Mouse (Mus musculus) kidney, embryonic 15.5 days (tissue): ENCODE data around the gene Ankef1. TPM values are rescaled to one million over a fixed set of nuclear protein-coding genes. Genes with fewer than 3 reads are reported as not detected.

Experiments used
- ATAC-seq: fragments of 200-750 bp; cut with Nextera tagmentation; replicated peaks from 2 replicates; pipeline ENCODE4 v1.8.0; 2017; ENCODE audit warnings: moderate TSS enrichment; ENCODE audit not compliant: low FRiP score
- H3K27ac ChIP-seq: fragments of 300-500 bp; sonication (generic); 2 replicates; pipeline ENCODE4 v1.5.1; 2015; ENCODE audit warnings: mild to moderate bottlenecking, inconsistent platforms
- H3K27me3 ChIP-seq: fragments of 300-500 bp; sonication (generic); 2 replicates; pipeline ENCODE4 v1.6.1; 2015; ENCODE audit warnings: inconsistent platforms
- H3K36me3 ChIP-seq: fragments of 300-500 bp; sonication (generic); 2 replicates; pipeline ENCODE4 v1.6.1; 2015; ENCODE audit warnings: inconsistent platforms
- H3K4me1 ChIP-seq: fragments of 300-500 bp; sonication (generic); 2 replicates; pipeline ENCODE4 v1.6.1; 2015; ENCODE audit warnings: inconsistent platforms
- H3K4me2 ChIP-seq: fragments of 300-500 bp; sonication (generic); 2 replicates; pipeline ENCODE4 v1.6.1; 2015; ENCODE audit warnings: moderate library complexity, mild to moderate bottlenecking, inconsistent platforms
- H3K4me3 ChIP-seq: fragments of 300-500 bp; sonication (generic); replicated peaks from 2 replicates; pipeline ENCODE4 v1.5.1; 2015; ENCODE audit warnings: mild to moderate bottlenecking, inconsistent platforms
- H3K9ac ChIP-seq: fragments of 300-500 bp; sonication (generic); 2 replicates; pipeline ENCODE4 v1.6.1; 2015; ENCODE audit warnings: mild to moderate bottlenecking, inconsistent platforms
- H3K9me3 ChIP-seq: fragments of 300-500 bp; sonication (generic); replicated peaks from 2 replicates; pipeline ENCODE4 v1.6.1; 2016; ENCODE audit warnings: inconsistent platforms
- WGBS: fragments of 180-500 bp; shearing (Covaris S2); methylation state at CpG from one replicate; pipeline ENCODE4 v1.1.7; 2015; ENCODE audit warnings: mixed read lengths; 5-methylcytosine and 5-hydroxymethylcytosine counted together
- polyA plus RNA-seq: library from polyadenylated mRNA; unstranded; fragments of >200 nt; fragmentation: Nextera tagmentation; extraction: Ambion mirVana; gene quantifications from 2 replicates; pipeline ENCODE4 v1.2.1, GENCODE M21; 2015

Ankef1 gene
- 0.25 and 0.55 TPM in 2 replicates for polyA plus RNA-seq

DNA sequence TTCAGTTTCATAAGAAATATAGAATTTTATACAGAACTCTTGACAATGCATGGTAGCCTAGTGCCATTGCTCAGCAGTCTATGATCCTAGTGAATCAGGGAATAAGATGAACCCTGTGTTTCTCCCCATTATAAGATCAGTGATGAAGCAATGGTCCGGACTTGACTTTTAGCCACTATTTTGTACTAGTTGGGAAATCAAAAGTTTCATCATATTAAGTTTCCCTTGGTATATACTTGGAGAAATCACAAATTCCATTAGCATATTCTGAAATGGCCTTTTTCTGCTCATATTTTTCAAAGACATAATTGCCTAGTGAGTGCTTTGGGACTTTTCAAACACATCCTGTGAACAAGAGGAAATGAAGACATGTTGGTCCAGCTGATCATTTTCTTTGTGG, at the start of gene Ankef1:
Gene Ankef1 (plus strand): TSS at position 260 of the 400 bp plus-strand sequence.
- Histone ChIP-seq H3K4me3 (no peak within 1 kb of the TSS), H3K9ac (no peak within 1 kb of the TSS), H3K36me3 (no peaks in the 10 kb centered on the region), H3K4me2 (no peak within 1 kb of the TSS), H3K27ac (no peak within 1 kb of the TSS), H3K27me3 (no peaks in the 10 kb centered on the region), H3K9me3 (no peaks in the 10 kb centered on the region), H3K4me1 (no peaks in the 10 kb centered on the region)
- 93% methylated on average over 1 of the region's 1 CpGs for WGBS
- no peak for ATAC-seq

DNA sequence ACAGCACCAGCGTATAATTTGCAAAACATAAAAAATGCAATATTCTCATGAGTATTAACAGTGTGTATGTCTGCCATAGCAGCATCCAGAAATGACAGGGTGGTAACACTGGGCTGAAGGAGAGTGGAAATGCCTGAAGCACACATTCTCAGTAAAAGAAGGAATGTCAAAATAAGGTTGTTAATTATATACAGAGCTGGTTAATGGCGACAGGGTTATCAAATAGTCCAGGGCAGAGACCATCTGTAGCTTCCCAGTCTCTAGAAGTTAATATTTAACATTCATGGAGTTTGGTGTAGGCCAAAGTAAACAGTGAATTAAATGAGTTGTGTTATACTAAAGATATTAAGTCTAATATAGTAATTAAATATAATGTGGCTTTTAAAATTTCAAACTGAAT, 45.2 kb upstream of the Ankef1 start:
- peak; percentile 91 for ATAC-seq
- Histone ChIP-seq H3K9ac (no peak overlapping the region), H3K4me3 (no peak overlapping the region), H3K9me3 (no peaks in the 10 kb centered on the region), H3K36me3 (no peaks in the 10 kb centered on the region), H3K4me2 (no peak overlapping the region), H3K27me3 (no peaks in the 10 kb centered on the region), H3K4me1 (no peaks in the 10 kb centered on the region), H3K27ac (no peak overlapping the region)
- WGBS, result 55% methylated on average over 2 of the region's 2 CpGs

DNA sequence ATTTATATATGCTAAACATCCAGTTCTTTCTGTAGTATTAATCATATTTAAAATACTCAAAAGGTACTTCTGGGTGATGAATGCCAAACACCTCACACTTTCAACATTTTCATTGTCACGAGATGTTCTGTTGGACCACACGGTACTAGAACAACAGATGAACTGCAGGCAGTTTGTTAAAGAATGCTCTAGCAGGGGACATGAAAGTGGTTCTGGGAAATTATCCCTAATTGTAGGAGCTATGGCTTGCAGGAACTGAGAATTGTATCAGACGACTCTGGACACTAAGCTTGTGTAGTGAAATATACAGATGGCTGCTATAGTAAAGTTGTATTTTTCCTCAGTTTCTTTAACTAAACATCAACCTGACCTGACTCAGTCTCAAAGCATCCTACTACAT, 44.8 kb upstream of the Ankef1 start:
- no peak for ATAC-seq
- 67% methylated on average over 3 of the region's 3 CpGs for WGBS
- Histone ChIP-seq H3K9ac (no peak overlapping the region), H3K36me3 (no peaks in the 10 kb centered on the region), H3K9me3 (no peaks in the 10 kb centered on the region), H3K4me1 (no peaks in the 10 kb centered on the region), H3K4me2 (no peak overlapping the region), H3K4me3 (no peak overlapping the region), H3K27ac (peak overlapping the region; percentile 41; the same call in 1 of the 2 replicates), H3K27me3 (no peaks in the 10 kb centered on the region)

DNA sequence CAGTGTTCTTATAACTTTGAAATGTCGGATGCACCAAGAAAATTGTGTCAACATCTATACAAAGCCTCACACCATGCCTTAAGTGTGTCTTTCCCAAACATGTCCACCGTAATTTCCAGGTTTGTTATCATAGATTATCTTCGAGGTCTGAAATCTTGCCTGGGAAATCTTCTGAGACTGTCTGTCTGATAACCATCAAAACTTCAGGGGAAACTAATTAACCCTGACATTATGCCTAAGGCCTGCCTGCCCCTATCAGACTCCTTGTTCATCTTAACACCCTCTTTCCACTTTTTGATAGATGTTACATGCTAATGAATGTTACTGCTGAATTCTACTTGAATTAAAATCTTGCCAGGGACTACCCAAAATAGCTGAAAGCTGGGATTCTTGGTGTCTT, 24.1 kb upstream of the Ankef1 start:
- no peak overlapping the region for H3K4me2 ChIP-seq
- ATAC-seq, result no peak
- no peak overlapping the region for H3K9ac ChIP-seq
- H3K4me1 ChIP-seq, result no peaks in the 10 kb centered on the region
- no peaks in the 10 kb centered on the region for H3K9me3 ChIP-seq
- no peaks in the 10 kb centered on the region for H3K27me3 ChIP-seq
- no peak overlapping the region for H3K4me3 ChIP-seq
- 69% methylated on average over 3 of the region's 3 CpGs for WGBS
- no peak overlapping the region for H3K27ac ChIP-seq
- no peaks in the 10 kb centered on the region for H3K36me3 ChIP-seq

DNA sequence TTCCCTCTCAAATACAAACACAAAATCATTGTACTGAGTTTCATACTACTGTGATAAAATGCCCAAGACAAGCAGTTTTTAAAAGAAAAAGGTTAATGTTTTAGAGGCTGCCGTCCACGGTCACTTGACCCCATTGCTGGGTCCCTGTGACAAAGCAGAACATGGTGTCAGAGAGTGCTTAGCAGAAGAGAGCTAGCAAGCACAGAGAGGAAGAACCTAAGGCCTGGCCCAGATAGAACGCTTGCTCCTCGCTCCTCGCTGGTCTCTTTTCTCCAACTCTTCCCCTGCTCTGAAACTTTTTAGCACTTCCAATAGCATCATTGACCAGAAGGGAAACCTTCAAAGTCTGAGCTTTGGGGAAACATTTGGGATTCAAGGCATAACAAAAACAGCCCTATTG, 19.4 kb upstream of the Ankef1 start:
- Histone ChIP-seq H3K27me3 (no peaks in the 10 kb centered on the region), H3K9me3 (no peaks in the 10 kb centered on the region), H3K4me3 (no peak overlapping the region), H3K9ac (no peak overlapping the region), H3K4me1 (peaks cover 8% of the 10 kb centered on the region), H3K27ac (no peak overlapping the region), H3K36me3 (no peaks in the 10 kb centered on the region), H3K4me2 (no peak overlapping the region)
- 78% methylated on average over 5 of the region's 5 CpGs for WGBS
- ATAC-seq, result no peak

DNA sequence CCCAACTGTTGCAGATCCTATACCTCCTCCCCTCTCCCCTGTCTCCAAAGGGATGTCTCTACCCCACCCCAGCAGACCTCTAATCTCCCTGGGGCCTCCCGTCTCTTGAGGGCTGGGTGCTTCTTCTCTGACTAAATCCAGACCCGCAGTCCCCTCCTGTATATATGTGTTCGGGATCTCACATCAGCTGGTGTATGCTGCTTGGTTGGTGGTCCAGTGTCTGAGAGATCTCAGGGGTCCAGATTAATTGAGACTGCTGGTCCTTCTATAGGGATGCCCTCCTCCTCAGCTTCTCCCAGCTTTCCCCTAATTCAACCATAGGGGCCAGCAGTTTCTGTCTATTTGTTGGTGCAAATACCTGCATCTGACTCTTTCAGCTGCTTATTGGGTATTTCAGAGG, 18.7 kb upstream of the Ankef1 start:
- no peak for ATAC-seq
- 90% methylated on average over 3 of the region's 3 CpGs for WGBS

DNA sequence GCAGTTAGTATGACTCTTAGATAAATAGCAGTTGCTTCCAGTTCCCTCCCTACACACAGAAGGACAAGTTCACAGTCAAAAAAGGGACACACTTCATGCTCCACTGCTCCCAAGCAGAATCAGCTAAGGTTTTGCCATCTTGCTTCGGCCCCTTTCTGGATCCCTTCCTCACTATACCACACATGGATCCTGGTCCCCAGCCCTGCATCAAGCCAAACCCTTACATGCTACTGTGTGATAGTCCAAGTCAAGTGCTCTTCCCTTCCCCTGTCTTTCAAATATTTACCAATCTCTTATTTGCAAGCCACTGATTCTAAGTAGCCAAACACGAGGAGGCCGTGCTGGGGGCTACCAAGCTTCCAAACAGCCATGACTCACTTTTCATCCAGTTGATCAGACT, 16.8 kb upstream of the Ankef1 start:
- Histone ChIP-seq H3K4me3 (no peak overlapping the region), H3K9ac (no peak overlapping the region), H3K4me1 (peaks cover 8% of the 10 kb centered on the region), H3K27me3 (no peaks in the 10 kb centered on the region), H3K27ac (no peak overlapping the region), H3K36me3 (no peaks in the 10 kb centered on the region), H3K9me3 (no peaks in the 10 kb centered on the region), H3K4me2 (no peak overlapping the region)
- WGBS, result 54% methylated on average over 3 of the region's 3 CpGs
- ATAC-seq, result peak; percentile 55

More for the DNA sequence above, 18.7 kb upstream of the Ankef1 start:
- H3K4me3 ChIP-seq, result no peak overlapping the region
- no peaks in the 10 kb centered on the region for H3K9me3 ChIP-seq
- no peaks in the 10 kb centered on the region for H3K27me3 ChIP-seq
- H3K4me2 ChIP-seq, result no peak overlapping the region
- H3K36me3 ChIP-seq, result no peaks in the 10 kb centered on the region
- H3K4me1 ChIP-seq, result peaks cover 8% of the 10 kb centered on the region
- no peak overlapping the region for H3K27ac ChIP-seq
- H3K9ac ChIP-seq, result no peak overlapping the region

DNA sequence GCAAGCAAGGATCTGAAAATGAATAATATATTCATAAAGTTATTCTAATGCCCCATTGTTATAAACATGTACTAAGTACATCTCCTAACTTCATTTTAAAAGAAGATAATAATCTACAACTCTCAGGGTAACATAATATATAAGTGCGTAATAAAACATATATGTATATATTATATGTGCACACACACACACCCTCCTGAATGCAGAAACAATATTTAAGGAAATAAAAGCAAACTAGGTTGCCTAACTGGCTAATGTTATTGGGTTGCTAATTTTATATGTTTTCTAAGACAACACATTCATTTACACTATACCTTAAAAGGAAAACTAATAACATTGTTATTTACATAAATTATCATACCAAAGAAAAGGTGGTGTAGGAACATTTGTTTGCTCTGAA, 16.3 kb upstream of the Ankef1 start:
- Histone ChIP-seq H3K9me3 (no peaks in the 10 kb centered on the region), H3K27me3 (no peaks in the 10 kb centered on the region), H3K27ac (no peak overlapping the region), H3K4me2 (peak overlapping the region; percentile 43), H3K9ac (no peak overlapping the region), H3K4me1 (peaks cover 8% of the 10 kb centered on the region), H3K4me3 (no peak overlapping the region), H3K36me3 (no peaks in the 10 kb centered on the region)
- peak; percentile 12; the same call in 1 of the 2 replicates for ATAC-seq
- WGBS, result 91% methylated on average over 1 of the region's 1 CpGs

DNA sequence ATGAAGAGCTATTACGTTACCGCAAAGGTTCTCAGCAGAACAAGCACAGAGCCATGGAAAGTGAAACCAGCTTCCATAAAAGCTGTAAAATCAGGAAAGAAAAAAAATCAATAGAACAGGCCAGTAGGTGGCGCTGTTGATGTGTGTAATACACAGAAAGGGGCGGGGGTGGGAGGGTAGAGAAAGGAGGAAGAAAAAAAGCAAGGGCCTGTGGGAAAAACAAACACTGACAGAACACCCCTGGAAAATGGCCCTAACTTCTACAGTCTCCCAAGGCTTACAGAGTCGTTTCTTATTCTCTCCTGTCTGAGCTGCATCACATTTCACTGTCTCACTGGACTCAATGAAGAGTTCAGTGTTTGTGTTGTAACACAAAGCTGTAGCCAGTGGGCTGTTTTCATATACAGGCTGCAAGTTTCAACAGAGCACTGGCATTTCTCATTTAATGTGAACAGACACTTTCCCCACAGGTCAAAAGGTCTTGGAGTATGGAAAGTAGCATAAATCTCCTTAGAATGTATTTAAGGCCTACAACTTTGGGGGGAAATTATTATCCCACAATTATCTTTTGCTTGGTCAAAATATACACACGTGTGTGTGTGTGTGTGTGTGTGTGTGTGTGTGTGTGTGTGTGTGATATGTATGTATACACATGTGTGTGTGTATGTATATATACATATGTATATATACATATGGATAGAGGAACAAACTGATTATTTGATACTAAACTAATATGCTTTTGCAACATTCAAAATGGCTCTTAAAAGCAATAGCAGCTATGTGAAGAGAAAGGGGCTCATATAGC, 15.7 kb upstream of the Ankef1 start:
- Histone ChIP-seq H3K4me2 (peak overlapping the region; percentile 43), H3K36me3 (no peaks in the 10 kb centered on the region), H3K9ac (no peak overlapping the region), H3K4me1 (peaks cover 8% of the 10 kb centered on the region), H3K27me3 (no peaks in the 10 kb centered on the region), H3K4me3 (no peak overlapping the region), H3K27ac (peak overlapping the region; percentile 45; the same call in 1 of the 2 replicates), H3K9me3 (no peaks in the 10 kb centered on the region)
- ATAC-seq, result peak; percentile 91
- WGBS, result 6% methylated on average over 6 of the region's 6 CpGs

DNA sequence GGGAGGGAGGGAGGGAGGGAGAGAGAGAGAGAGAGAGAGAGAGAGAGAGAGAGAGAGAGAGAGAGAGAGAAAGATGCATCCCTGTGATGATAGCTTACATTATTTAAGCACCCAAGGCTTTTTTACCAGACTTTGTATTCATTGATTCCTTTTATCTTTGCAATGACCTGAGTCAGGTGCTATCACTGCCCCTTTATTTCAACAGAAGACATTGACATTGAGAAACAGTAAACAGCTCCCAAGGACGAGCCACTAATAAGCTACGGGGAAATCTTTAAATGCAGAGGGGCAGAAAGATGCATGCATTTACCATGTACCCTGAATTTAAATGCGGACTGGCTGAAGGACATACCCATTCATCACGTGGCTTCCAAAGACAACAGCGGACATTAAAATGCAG, 14.7 kb upstream of the Ankef1 start:
- peaks cover 8% of the 10 kb centered on the region for H3K4me1 ChIP-seq
- H3K9ac ChIP-seq, result no peak overlapping the region
- 81% methylated on average over 5 of the region's 5 CpGs for WGBS
- H3K27ac ChIP-seq, result no peak overlapping the region
- no peak overlapping the region for H3K4me2 ChIP-seq
- H3K36me3 ChIP-seq, result no peaks in the 10 kb centered on the region
- H3K4me3 ChIP-seq, result no peak overlapping the region
- H3K9me3 ChIP-seq, result no peaks in the 10 kb centered on the region
- no peaks in the 10 kb centered on the region for H3K27me3 ChIP-seq
- ATAC-seq, result no peak

DNA sequence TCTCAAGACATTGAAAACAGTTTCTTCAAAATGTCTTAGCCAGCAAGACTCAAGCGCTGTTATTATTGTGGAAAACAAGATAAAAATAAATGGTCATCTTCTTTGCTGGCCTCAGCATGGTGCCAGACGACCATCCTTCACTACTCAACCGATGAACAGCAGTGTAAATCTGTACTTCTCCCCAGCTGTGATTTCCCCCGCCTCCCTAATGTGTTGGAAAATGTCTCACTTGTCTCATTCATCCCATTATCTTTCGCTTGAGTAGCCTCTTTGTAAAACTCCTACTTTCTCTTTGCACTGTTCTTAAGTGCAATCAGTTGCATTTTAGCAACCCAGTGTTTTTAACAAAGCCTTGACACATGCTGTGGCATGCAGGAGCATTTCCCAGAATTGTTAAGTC, 9.4 kb downstream of the Ankef1 start:
- Histone ChIP-seq H3K4me3 (no peak overlapping the region), H3K4me2 (no peak overlapping the region), H3K27ac (no peak overlapping the region), H3K4me1 (no peaks in the 10 kb centered on the region), H3K27me3 (no peaks in the 10 kb centered on the region), H3K9ac (no peak overlapping the region), H3K36me3 (no peaks in the 10 kb centered on the region), H3K9me3 (no peaks in the 10 kb centered on the region)
- no peak for ATAC-seq
- 55% methylated on average over 5 of the region's 5 CpGs for WGBS

DNA sequence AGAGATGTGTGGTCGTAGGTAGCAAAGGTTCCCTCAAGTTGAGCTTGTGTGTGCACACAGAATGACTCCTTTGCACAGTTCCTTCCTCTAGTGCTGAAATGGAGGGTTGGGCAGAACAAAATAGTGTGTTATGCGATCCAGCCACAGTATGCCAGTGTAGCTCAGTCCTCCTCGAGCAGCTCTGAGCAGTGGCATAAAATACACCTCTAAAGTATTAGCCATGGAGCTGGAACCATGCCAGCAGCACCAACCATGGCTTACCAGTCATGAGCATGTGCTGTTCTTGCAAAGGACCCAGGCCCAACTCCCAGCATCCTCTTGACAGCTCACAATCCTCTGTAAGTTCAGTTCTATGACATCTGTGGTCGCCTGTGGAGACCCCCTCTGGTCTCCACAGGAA, 10.0 kb downstream of the Ankef1 start:
- ATAC-seq, result no peak
- H3K4me3 ChIP-seq, result no peak overlapping the region
- no peak overlapping the region for H3K4me2 ChIP-seq
- H3K36me3 ChIP-seq, result no peaks in the 10 kb centered on the region
- no peak overlapping the region for H3K27ac ChIP-seq
- no peaks in the 10 kb centered on the region for H3K4me1 ChIP-seq
- H3K9ac ChIP-seq, result no peak overlapping the region
- WGBS, result 80% methylated on average over 4 of the region's 4 CpGs
- no peaks in the 10 kb centered on the region for H3K9me3 ChIP-seq
- no peaks in the 10 kb centered on the region for H3K27me3 ChIP-seq

DNA sequence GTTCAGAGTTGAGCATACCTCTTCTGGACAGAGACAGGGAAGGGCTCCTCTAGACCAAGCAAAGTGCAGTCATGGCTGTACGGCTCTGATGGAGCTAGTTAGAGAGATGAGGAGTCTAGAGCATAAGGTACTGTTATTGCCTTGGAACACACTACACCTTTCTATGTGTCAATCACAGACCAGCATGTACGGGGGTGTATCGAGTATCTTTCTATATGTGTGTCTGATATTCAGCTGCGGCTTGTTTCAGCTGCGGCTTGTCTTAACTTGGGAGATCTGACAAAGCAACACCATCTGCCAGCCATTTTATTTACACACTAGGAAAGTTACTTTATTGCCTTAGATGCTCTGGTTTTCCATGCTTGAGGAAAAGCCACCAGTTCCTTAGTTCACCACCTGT, 11.1 kb downstream of the Ankef1 start:
- Histone ChIP-seq H3K27me3 (no peaks in the 10 kb centered on the region), H3K36me3 (no peaks in the 10 kb centered on the region), H3K4me2 (no peak overlapping the region), H3K27ac (no peak overlapping the region), H3K4me3 (no peak overlapping the region), H3K9ac (no peak overlapping the region), H3K4me1 (no peaks in the 10 kb centered on the region), H3K9me3 (no peaks in the 10 kb centered on the region)
- ATAC-seq, result no peak
- WGBS, result 95% methylated on average over 5 of the region's 5 CpGs
